Comparison of ENCODE assay signal across 8 mouse cellular contexts in genomic region chr16:90384846-90385245, GRCm38 (mm10). TPM values are rescaled to one million over a fixed set of nuclear protein-coding genes. Genes with fewer than 3 reads are reported as not detected.
A peak's percentile ranks its signal among the peaks of the same experiment; 100 is the strongest.
DNase-seq lines count a peak whose midpoint lies in the region; ATAC-seq and TF ChIP-seq lines count a peak whose summit lies in the region.

No protein-coding gene starts in this region.

- DNase-seq in heart, adult 9 months (ENCODE audit: low spot score in 2 of 2): no peak
- DNase-seq in embryonic facial prominence, embryonic 14.5 days (ENCODE audit: low spot score): no peak
- DNase-seq in midbrain, postnatal 0 days (ENCODE audit: low spot score): peak; percentile 41
- no peak for DNase-seq in right cerebral cortex, postnatal 14 days
- no peak for DNase-seq in testis, postnatal 10 days (ENCODE audit: low spot score)

- H3K4me1 ChIP-seq in heart, embryonic 12.5 days (replicated peaks): peaks cover 47% of the 10 kb centered on the region
- peaks cover 31% of the 10 kb centered on the region for H3K4me1 ChIP-seq in embryonic facial prominence, embryonic 14.5 days (ENCODE audit: control insufficient read depth, insufficient read depth, low read length)
- H3K4me1 ChIP-seq in intestine, embryonic 16.5 days (ENCODE audit: control insufficient read depth, insufficient read depth, low read length): peaks cover 39% of the 10 kb centered on the region
- H3K4me1 ChIP-seq in midbrain, postnatal 0 days (ENCODE audit: insufficient read depth, low read length): peaks cover 13% of the 10 kb centered on the region; the same call in 1 of the 2 replicates

- peak overlapping the region; percentile 86 for H3K4me3 ChIP-seq in heart, embryonic 12.5 days
- peak overlapping the region; percentile 86 for H3K4me3 ChIP-seq in embryonic facial prominence, embryonic 14.5 days (ENCODE audit: low read depth, low read length)
- H3K4me3 ChIP-seq in intestine, embryonic 16.5 days (ENCODE audit: low read length): peak overlapping the region; percentile 84
- H3K4me3 ChIP-seq in midbrain, postnatal 0 days (ENCODE audit: low read depth, low read length): peak overlapping the region; percentile 87

- H3K27ac ChIP-seq in heart, embryonic 12.5 days (ENCODE audit: poor library complexity, severe bottlenecking): peak overlapping the region; percentile 90; the same call in 1 of the 2 replicates
- H3K27ac ChIP-seq in embryonic facial prominence, embryonic 14.5 days (replicated peaks; ENCODE audit: low read depth, low read length): peak overlapping the region; percentile 97
- H3K27ac ChIP-seq in intestine, embryonic 16.5 days (ENCODE audit: low read length): 0 out of 2 replicates have a peak overlapping the region, but pooled peaks have one; percentile 10
- H3K27ac ChIP-seq in midbrain, postnatal 0 days (ENCODE audit: low read depth, low read length): peak overlapping the region; percentile 80; the same call in 1 of the 2 replicates

- no peak for ATAC-seq in heart, embryonic 12.5 days (ENCODE audit: insufficient number of reproducible peaks, low FRiP score)
- ATAC-seq in embryonic facial prominence, embryonic 14.5 days (ENCODE audit: low read depth): no peak
- no peak for ATAC-seq in intestine, embryonic 16.5 days
- ATAC-seq in midbrain, postnatal 0 days (ENCODE audit: low FRiP score): no peak
- ATAC-seq in CD4-positive, CD25-positive, alpha-beta regulatory T cell, adult 4 months: no peak

- H3K36me3 ChIP-seq in heart, embryonic 12.5 days: no peaks in the 10 kb centered on the region; the same call in 1 of the 2 replicates
- H3K36me3 ChIP-seq in embryonic facial prominence, embryonic 14.5 days (ENCODE audit: control insufficient read depth, insufficient read depth, low read length): 0 out of 2 replicates have a peak, but pooled peaks cover under 1% of the 10 kb centered on the region
- no peaks in the 10 kb centered on the region for H3K36me3 ChIP-seq in intestine, embryonic 16.5 days (ENCODE audit: control insufficient read depth, insufficient read depth, low read length)
- H3K36me3 ChIP-seq in midbrain, postnatal 0 days (ENCODE audit: insufficient read depth, low read length): no peaks in the 10 kb centered on the region

- H3K27me3 ChIP-seq in heart, embryonic 12.5 days (replicated peaks): peaks cover 5% of the 10 kb centered on the region; the same call in 1 of the 2 replicates
- no peaks in the 10 kb centered on the region; the same call in 1 of the 2 replicates for H3K27me3 ChIP-seq in embryonic facial prominence, embryonic 14.5 days (replicated peaks; ENCODE audit: control insufficient read depth, insufficient read depth, low read length)
- H3K27me3 ChIP-seq in intestine, embryonic 16.5 days (replicated peaks; ENCODE audit: control insufficient read depth, insufficient read depth, low read length): no peaks in the 10 kb centered on the region; the same call in 1 of the 2 replicates
- H3K27me3 ChIP-seq in midbrain, postnatal 0 days (ENCODE audit: insufficient read depth, low read length): 0 out of 2 replicates have a peak, but pooled peaks cover 5% of the 10 kb centered on the region

- WGBS in heart, embryonic 12.5 days: 7% methylated on average over 12 of the region's 12 CpGs
- WGBS in embryonic facial prominence, embryonic 14.5 days: 7% methylated on average over 12 of the region's 12 CpGs
- WGBS in intestine, embryonic 16.5 days: 6% methylated on average over 12 of the region's 12 CpGs
- 6% methylated on average over 12 of the region's 12 CpGs for WGBS in midbrain, postnatal 0 days

- peak overlapping the region; percentile 81 for H3K4me2 ChIP-seq in heart, embryonic 12.5 days
- peak overlapping the region; percentile 88 for H3K4me2 ChIP-seq in embryonic facial prominence, embryonic 14.5 days (ENCODE audit: low read depth, low read length)
- peak overlapping the region; percentile 90 for H3K4me2 ChIP-seq in intestine, embryonic 16.5 days (ENCODE audit: low read depth, low read length)
- H3K4me2 ChIP-seq in midbrain, postnatal 0 days (ENCODE audit: low read depth, low read length, poor library complexity, severe bottlenecking): peak overlapping the region; percentile 87

- H3K9ac ChIP-seq in heart, embryonic 12.5 days: peak overlapping the region; percentile 95
- peak overlapping the region; percentile 95 for H3K9ac ChIP-seq in embryonic facial prominence, embryonic 14.5 days (ENCODE audit: low read depth, low read length)
- H3K9ac ChIP-seq in intestine, embryonic 16.5 days (ENCODE audit: low read depth, low read length): peak overlapping the region; percentile 90
- peak overlapping the region; percentile 82 for H3K9ac ChIP-seq in midbrain, postnatal 0 days (replicated peaks; ENCODE audit: low read length, poor library complexity, severe bottlenecking)

- no peak for TF ChIP-seq CTCF in midbrain, postnatal 0 days (IDR thresholded peaks at IDR 0.05)

- peaks cover 7% of the 10 kb centered on the region; the same call in 1 of the 2 replicates for H3K9me3 ChIP-seq in heart, embryonic 12.5 days (replicated peaks)
- H3K9me3 ChIP-seq in embryonic facial prominence, embryonic 14.5 days (ENCODE audit: control insufficient read depth, low read length): no peaks in the 10 kb centered on the region
- H3K9me3 ChIP-seq in intestine, embryonic 16.5 days (ENCODE audit: control insufficient read depth, low read length): no peaks in the 10 kb centered on the region
- no peaks in the 10 kb centered on the region for H3K9me3 ChIP-seq in midbrain, postnatal 0 days (ENCODE audit: low read length)

RNA-seq across cellular contexts. Expression of gene Hunk, which starts 1.0 kb away (rescaled TPM):
- 19.3 and 22.4 TPM in 2 replicates for polyA plus RNA-seq in heart, embryonic 12.5 days (2016; fragmentation: Nextera tagmentation; extraction: Ambion mirVana)
- polyA plus RNA-seq in embryonic facial prominence, embryonic 14.5 days (2014; fragmentation: Nextera tagmentation; extraction: Ambion mirVana): 9.7 and 12.4 TPM in 2 replicates
- 4.2 and 5.1 TPM in 2 replicates for polyA plus RNA-seq in intestine, embryonic 16.5 days (2015; fragmentation: Nextera tagmentation; extraction: Ambion mirVana)
- total RNA-seq in midbrain, postnatal 0 days (2014; rRNA removed): 12.8 and 14.4 TPM in 2 replicates
- 3.2 and 3.9 TPM in 2 replicates for polyA plus RNA-seq in midbrain, postnatal 0 days (2015; fragmentation: Nextera tagmentation; extraction: Ambion mirVana)
- polyA plus RNA-seq in CD4-positive, CD25-positive, alpha-beta regulatory T cell, adult 4 months (2017; shearing (Covaris generic)): not detected

Comparison
In these comparisons a context has a peak if more than half of its experiments do, and no peak if none do; other contexts are left out.
1. H3K27ac ChIP-seq: peak in every context shown above with its lines; median percentile 97 in embryonic facial prominence, embryonic 14.5 days; 90 in heart, embryonic 12.5 days; 80 in midbrain, postnatal 0 days; 10 in intestine, embryonic 16.5 days.